Mouse (Mus musculus): Measurements from ENCODE around the gene Fam229a.
A peak's percentile ranks its signal among the peaks of the same experiment; 100 is the strongest.

Gene Fam229a

DNA sequence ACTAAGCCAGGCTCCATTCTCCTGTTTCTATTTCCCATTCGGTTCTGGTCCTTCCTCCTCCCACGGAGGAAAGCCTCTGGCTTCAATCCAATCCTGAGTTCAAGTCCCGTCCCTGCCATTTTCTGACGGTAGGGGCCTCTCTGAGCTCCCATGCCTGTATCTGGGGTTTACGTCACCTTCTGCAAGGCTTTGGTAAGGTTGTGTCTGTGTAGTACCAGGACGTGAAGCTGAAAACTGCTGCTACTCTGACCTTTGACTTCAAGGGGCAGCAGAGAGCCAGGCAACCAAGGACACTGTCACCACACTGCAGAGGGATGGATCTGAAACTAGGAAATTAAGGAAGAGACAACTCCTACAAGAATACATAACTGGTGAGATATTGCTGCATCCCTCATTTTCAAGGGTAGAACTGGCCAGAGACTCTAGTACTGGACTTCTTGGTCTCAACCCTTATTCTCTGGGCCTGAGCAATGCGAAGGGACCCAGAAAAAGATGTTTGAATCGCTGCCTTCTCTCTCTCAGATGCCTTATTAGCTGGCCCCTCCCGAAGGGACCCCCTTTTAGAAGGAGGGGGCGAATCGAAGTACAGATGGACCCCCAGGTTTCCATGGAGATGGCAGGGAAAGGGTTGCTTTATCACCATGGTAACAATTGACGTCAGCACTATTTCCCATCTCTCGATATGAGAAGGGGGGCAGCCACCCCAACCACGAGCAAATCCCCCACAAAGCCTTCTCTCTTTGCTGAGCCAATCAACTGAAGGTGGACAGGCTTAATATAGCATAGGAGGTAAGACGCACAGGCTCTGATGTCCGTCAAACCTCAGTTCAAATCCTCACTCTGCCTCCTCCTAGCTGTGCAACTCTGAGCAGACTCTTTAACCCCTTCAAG lies 4.9 kb downstream of the Fam229a start:
- DNase-seq (ENCODE audit: low spot score in 2 of 2) = peak in 1 of 2 experiments; percentile 16

DNA sequence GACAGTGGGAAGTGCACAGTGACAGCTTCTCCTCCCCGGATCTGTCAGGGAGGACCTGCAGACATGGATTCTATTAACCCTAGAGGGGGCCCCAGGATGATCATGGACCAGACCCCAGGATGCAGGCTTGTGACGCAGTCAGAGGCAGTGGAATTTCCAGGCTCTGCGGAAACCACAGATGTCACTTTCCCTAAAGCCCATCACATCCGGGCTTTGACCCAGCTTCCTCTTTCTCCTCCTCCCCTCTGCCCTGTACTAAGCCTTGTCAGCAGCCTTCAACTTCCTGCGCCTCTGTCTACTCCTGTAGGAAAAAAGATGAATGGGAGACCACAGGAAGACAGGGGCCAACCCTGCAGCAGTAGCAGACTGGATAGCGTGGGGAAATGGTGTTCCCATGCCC lies 5.6 kb downstream of the Fam229a start:
- peak in 1 of 2 experiments; percentile 27 for DNase-seq (ENCODE audit: low spot score in 2 of 2)

DNA sequence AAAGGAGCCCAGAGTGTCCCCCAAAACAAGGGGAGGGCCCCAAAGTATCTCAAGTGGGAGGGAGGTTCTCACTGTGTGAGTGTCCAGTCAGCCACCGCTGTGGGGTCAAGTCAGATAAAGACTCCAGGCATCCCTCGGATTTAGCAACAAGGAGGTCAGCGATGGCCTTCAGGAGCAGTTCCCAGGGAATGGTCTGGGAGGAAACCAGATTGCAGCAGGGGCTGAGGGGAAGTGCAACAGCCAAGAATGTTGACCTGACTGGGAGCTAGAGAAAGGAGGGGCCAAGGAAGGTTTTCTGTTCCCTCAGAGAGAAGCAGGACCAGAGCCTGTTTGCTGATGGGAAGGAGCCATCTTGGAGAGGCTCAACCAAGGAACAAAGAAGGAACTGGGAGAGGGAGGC lies 8.0 kb downstream of the Fam229a start:
- DNase-seq (ENCODE audit: low spot score in 2 of 2) = no peak

DNA sequence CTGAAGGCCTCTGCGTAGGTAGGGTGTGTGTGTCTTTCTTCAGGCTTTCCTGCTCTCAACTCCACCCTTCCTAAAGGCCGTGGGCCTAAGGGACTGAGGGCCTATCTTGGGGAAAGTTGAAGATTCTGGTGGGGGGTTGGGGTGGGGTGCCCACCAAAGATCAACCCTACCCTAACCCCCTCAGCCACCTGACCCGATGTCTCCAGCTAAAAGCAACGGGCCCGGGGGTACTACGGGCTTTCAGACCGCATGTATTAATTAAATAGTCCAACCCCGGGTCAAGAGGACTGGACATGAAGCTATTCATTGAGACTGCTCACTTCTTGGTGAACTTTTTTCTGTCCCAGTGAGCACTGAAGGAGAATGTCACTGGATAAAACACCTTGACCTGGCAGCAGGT lies 9.0 kb downstream of the Fam229a start:
- peak in 1 of 2 experiments; percentile 11 for DNase-seq (ENCODE audit: low spot score in 2 of 2)

DNA sequence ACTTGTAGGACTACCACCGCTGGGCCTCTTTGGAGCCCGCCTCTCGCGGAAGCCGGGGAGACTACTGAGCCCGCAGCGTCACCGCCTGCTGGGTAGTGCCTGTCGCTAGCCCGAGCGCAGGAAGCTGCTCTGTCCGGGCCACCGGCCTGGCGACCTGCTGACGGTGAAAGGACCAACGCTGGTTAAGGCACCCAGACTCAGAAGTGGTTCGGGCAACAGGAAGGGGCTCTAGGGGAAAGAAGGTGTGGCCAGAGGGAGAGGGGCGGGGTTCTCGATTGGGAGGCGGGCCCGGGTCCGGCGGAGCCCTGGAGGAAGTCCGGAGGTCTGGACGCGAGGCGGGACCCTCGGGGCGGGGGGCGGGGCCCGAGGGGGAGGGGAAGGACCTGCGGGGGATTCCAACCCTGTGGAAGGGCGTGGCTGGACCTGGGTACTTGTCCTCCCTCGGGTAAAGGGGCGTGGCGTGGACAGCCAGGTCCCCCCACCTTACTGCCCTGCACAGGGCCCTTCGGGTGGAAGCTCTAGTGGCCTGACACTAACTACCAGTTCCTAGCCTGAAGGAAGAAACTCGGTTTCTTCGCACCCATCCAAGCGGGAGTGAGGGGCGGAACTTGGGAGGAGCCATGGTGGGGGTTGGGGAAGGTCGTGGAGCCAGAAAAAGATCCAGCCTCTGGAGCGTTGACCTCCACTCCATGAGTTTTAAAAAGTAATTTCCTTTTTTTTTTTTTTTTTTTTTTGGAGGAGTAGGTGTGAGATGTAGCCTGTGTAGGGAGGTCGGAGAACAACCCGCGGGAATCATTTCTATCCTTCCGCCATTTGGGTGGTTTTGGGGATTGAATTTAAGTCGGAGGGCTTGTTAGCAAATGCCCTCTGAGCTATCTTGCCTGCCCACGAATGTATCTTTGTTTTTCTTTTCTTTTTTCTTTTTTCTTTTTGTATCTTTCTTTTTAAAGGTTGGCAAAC lies 9.9 kb downstream of the Fam229a start:
- DNase-seq (ENCODE audit: low spot score in 2 of 2) = peak; percentile 83 to 88

DNA sequence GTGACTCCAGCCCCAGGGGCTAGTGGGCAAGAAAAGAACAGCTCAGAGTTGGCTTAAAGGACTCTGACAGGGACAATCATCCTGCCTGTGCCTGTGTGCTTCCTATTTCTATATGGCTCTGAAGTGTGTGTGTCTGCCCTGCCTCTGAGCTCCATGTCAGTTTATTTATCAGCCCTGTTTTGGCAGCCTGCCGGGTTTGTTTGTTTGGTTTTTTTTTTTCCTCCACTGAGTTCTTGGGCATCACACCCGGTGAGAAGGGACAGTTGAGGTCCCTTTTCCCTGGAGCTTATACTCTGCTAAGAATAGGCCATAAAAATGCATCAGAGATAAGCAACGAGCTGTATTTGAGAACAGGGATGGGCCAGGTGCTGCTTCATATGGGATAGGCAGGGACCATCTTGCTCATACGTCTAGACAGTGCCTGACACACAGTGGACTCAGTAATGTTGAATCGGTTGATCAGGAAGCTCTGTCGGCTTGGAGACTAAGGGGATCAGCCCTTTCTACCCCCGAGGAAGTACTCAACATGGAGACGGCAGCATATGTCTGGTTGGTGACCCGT lies 11.4 kb downstream of the Fam229a start:
- DNase-seq (ENCODE audit: low spot score in 2 of 2) = peak in 1 of 2 experiments; percentile 20

DNA sequence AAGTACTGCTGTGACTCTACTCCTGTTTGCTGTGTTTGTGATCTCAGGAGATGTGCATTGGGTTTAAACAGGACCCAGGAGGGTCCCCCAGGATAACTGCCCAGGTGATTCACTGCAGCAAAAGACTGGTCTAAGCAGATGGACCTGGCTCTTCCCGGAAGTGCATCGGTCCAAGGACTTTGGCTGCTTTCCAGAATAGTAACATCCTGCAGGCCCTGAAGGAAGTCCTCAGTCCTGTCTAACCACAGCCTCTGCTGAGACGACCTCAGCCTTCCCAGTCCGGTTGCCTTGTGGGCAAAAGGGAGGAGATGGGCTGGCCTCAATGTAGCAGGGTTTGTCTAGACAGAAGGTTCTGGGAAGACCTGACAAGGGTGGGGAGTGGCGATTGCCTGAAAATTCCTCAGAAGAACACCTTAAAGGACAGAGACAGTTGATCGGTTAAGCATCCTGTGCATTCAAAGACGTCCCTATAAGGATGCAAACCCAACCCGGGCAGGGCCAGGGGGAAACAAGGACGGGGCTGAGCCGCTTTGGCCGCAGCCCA lies 12.0 kb downstream of the Fam229a start:
- no peak for DNase-seq (ENCODE audit: low spot score in 2 of 2)

DNA sequence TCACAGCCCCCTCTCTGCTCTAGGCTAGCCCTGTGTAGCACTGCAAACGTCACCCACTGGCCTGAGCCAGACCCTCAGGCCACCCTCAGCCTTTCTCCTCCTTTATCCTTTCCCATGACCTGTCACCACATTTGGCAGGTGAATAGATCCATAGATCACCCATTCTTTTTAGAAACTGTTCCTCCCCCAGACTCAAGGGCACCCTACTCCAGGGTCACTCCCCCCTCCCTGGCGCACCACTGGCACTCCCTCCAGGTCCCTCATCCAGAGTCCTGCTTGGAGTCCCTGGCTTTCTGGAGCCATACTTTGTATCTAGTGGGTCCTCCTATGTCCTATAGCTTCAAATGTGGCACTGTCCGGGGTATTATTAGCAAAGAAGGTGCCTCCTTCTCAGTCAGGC lies 14.5 kb downstream of the Fam229a start:
- DNase-seq (ENCODE audit: low spot score in 2 of 2) = no peak

DNA sequence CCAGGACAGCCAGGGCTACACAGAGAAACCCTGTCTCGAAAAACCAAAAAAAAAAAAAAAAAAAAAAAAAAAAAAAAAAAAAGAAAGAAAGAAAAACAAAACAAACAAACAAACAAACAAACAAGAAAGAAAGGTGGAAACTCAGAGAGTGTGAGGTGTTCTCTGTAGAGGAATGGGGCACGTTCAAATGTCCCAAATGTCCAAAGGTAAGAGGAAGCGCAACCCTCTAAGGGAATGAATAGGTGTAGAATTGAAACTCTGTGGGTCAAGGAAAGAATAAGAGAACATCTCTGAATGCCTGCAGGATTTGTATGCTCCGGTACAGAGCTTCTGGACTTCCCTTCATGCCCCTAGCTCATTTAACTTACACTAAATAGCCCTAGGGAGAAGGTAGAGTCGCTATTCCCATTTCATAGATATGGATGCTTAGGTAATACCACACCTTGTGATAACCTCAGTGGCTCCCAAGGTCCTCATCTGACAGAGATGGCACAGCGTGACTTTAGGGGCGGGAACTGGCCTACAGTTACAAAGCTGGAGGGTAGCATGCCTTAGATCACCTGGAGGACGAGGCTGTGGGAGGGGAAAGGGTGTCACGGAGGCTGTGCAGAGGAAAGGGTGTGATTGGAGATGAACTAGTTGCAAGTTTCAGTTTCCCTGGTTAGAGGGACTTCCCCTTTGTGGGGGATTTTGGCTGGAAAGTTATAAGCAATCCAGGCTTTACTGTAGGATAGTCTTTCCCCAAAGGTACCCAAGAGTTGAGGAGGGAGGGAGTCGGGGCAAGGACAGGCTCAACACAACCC lies 16.6 kb downstream of the Fam229a start:
- no peak for DNase-seq (ENCODE audit: low spot score in 2 of 2)

DNA sequence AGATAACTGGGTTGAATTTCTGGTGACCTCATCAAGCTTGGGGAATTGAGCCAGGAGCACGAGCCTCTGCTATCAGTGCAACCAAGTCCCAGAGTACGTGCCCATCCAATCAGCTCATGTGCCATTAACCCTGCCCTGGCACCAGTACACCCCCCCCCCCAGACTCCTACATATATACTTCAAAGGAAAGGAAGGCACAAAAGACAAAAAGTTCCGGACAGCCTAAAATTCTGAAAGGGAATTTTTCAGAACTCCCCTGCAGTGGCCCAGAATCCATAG lies 17.2 kb downstream of the Fam229a start:
- DNase-seq (ENCODE audit: low spot score in 2 of 2) = no peak

DNA sequence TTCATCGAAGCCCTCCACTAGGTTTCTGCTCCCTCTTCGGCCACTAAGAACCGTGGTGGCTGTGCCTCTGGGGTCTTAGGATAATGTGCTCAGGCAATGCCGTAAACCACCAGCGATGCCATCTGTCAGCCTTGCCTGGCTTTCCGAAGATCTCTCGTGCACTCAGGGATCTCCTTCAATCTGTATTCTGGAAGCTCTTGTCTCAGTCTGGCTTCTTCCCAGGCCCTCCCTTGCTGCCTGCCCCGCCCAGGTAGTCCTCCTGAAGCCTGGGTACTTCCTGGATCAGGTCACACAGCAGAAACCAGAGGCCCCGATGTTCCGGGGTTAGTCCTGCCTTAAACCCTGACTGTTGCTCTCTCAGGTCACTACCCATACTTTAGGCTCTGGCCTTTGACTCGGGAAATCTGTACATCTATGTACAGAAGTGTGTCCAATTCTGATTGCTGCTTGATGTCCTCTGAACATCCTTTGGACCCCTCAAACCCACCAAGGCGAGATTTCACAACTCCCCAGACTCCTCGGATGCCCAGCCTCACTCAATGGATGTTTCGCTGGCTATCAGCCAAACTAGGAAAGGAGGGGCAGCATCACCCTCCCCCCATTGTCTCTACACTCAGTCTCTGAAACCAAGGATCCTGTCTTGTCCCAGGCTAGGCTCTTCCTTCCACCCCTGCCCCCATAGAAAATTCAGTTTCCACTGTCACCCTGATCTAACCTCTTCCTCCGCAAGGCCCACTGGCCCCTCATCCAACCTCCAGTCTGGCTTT lies 18.0 kb downstream of the Fam229a start:
- no peak for DNase-seq (ENCODE audit: low spot score in 2 of 2)

DNA sequence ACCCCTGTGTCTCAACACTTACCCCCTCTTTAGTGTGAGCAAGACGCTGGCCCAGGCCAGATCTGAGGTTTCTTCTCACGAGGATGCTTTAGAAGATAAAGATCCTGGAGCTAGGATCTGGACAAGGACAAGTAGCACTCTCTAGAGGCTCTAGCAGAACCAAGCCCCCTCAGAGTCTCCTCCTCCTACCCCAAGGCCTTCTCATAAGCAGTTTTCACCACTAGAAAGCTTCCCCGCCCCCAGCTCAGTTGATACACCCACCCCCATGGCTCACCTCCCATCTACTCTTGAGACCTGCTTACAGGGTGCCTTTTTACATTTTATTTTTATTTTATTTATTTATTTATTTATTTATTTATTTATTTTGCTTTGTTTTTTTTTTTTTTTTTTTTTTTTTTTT lies 18.7 kb downstream of the Fam229a start:
- DNase-seq (ENCODE audit: low spot score in 2 of 2) = no peak

DNA sequence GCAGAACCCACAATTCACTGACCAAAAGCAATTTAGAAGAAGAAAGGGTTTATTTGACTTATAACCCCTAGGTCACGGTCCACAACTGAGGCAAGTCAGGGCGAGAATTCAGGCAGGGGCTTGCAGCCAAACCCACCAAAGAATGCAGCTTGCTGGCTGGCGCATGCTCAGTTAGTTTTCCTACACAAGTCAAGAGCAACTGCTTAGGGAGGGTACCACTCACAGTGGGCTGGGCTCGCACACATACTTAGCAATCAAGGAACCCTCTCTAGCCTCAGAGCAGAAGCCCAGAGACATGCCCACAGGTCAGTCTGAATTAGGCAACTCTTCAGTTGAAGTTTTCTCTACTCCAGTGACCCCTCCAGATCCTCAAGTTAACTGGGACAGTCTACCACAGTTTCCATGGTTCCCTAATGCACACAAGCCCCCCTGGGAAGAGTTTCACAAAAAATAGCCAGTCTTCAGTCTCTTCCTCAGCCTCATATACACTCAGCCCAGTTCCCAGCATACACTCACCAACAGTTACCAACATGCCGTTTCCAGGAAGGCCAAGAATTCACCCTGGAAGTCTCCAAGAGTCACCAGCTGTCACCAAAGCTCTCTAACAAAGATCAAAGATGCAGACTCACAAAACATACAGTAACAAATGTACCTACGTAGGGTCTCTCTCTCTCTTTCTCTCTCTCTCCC lies 19.9 kb downstream of the Fam229a start:
- DNase-seq (ENCODE audit: low spot score in 2 of 2) = no peak

DNA sequence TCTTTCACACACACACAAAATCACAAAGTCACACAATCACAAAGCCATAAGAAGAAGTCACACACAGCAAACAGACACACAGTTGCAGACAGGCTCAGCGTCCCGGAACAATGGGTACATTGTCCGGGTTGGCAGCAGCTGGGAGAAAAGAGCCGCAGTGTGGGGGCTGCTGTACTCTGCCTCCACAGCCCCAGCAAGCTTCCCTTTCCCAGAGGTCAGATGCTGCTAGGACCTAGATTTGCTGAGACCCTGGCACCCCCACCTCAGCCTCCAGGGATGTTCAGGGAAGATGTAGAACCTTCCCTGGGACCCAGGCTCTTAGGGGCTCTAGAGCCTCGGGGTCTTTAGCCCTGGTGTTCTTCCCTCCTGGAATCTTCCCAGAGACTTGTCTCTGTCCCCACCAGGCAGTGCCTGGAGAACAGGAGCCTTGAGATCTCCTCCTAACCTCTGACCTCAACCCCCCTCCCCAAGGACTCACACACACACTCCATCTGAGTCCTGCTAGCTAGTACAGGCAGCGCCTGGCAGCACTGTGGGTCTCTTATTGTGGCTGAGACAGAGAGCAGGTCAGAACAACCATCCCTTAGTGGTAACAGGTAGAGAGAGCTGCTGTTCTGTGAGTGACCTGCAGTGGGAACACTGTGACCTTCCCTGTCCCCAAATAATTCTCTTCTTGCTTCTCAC lies 20.6 kb downstream of the Fam229a start:
- peak in 1 of 2 experiments; percentile 12 for DNase-seq (ENCODE audit: low spot score in 2 of 2)

DNA sequence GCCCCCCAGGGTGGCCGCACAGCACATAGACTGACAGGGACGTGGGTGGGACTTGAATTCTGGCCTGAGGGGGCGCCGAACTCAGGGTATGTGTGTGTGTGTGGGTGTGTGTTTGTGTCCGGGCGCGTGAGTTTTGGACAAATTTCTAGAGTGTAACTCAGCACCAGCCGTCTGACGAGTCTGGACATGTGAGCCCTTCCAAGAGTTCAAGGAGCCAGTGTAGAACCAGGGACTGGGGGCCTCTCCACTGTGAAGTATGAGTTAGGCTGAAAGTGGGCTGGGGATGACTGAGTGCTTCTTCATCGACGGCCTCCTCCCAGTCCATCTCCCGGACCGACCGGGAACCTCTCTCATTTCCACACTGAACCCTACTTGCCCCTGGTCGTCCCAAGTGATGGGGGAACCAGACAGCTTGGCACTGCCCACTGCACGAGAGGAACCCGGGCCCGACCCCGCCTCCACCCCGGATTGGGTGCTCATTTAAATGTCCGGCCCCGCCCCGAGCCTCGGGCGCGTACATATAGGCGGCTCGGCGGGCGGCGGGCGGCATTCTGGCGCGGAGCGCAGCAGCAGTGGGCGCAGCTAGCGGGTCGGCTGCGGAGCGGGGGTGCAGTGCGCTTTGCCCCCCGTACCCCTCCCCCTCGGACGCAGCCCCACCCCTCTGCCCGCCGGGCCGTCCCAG lies 22.2 kb downstream of the Fam229a start, which contains the start of gene Marcksl1:
Marcksl1 (plus strand) TSS at position 496 of the 682 bp plus-strand sequence.
- DNase-seq (ENCODE audit: low spot score in 2 of 2) = peak; percentile 90 to 95

DNA sequence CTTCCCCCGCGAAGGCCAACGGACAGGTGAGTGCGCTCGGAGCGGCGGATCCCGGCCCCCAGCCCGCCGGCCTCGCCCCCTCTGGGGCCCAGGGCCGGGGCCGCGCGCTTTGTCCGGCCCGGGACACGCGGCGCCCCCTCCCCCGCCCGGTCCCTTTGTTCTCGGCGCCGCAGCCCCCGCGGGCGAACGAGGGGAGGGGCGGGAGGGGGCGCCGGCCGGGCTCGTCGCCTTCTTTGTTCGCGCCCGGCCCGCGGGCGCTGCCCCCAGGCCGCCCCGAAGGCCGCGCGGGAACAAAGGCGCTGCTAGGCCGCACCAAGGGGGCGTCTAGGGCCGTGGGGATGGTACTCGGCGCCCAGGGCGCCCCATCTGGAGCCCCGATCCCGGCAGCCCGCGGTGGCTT lies 22.9 kb downstream of the Fam229a start:
- DNase-seq (ENCODE audit: low spot score in 2 of 2) = no peak

DNA sequence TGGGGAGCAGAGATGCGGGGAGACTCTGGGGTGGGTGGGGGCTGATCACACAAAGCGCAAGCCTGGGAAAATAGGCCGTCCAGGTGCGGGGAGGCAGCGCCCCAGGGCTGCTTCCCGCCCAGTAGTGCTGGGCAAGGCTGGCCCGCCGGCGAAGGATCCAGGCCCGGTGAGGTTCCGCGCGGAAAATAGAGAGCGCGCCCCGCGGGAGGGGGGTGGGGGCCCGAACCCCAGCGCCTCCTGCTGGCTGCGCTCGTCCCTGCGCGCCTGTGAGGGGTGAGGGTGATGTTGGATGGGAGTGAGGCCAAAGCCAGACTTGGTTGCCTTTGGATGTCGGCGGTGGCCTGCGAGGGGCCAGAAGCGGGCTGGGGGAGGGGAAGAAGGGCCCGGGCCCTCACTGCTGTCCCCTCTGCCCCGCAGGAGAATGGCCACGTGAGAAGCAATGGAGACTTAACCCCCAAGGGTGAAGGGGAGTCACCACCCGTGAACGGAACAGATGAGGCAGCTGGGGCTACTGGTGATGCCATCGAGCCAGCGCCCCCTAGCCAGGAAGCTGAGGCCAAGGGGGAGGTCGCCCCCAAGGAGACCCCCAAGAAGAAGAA lies 23.4 kb downstream of the Fam229a start:
- peak; percentile 75 to 93 for DNase-seq (ENCODE audit: low spot score in 2 of 2)

DNA sequence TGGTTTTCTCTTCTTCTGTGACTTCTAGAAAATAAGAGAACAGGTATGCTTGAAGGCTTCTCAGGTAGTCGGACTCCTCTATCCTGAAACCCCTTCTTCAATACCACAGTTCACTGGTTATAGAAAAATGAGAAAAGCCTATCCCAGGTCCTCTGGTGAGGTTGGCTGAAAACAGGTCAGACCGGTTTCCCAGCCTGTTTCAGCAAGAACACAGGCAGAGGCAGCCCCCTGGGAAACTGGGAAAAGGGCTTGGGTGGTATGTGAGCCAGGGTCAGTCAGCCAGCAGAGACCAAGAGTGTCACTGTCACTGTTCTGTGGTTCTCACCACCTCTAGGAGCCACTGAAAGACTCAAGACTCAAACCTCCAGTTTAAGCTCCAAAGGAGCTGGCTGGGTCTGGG lies 25.9 kb downstream of the Fam229a start:
- no peak for DNase-seq (ENCODE audit: low spot score in 2 of 2)
